Mouse (Mus musculus) liver, postnatal 0 days (tissue): ENCODE measurements around the gene Slc48a1. TPM values are rescaled to one million over a fixed set of nuclear protein-coding genes. Genes with fewer than 3 reads are reported as not detected.

Experiments
- ATAC-seq: fragments of 200-750 bp; cut with Nextera tagmentation; 2 replicates; pipeline ENCODE4 v1.8.0; 2017; ENCODE audit warnings: mild to moderate bottlenecking, moderate library complexity
- DNase-seq: peaks from one replicate; pipeline ENCODE4 v3.0.0-alpha.2; 2016
- H3K27ac ChIP-seq: fragments of 300-500 bp; sonication (generic); 2 replicates; pipeline ENCODE4 v1.5.1; 2014; ENCODE audit warnings: antibody characterized with exemption, moderate library complexity, mild to moderate bottlenecking, low read depth
- H3K27me3 ChIP-seq: fragments of 300-500 bp; sonication (generic); 2 replicates; pipeline ENCODE4 v1.6.1; 2014; ENCODE audit warnings: low read length, control low read depth, mixed read lengths; ENCODE audit not compliant: insufficient read depth
- H3K36me3 ChIP-seq: fragments of 300-500 bp; sonication (generic); replicated peaks from 2 replicates; pipeline ENCODE4 v1.6.1; 2014; ENCODE audit warnings: mild to moderate bottlenecking, control low read depth, low read length, moderate library complexity, mixed read lengths; ENCODE audit not compliant: insufficient read depth
- H3K4me1 ChIP-seq: fragments of 300-500 bp; sonication (generic); 2 replicates; pipeline ENCODE4 v1.6.1; 2014; ENCODE audit warnings: antibody characterized with exemption, mild to moderate bottlenecking, control low read depth; ENCODE audit not compliant: insufficient read depth
- H3K4me2 ChIP-seq: fragments of 300-500 bp; sonication (generic); 2 replicates; pipeline ENCODE4 v1.6.1; 2014; ENCODE audit warnings: low read depth, mild to moderate bottlenecking, low read length, moderate library complexity, mixed read lengths
- H3K4me3 ChIP-seq: fragments of 300-500 bp; sonication (generic); 2 replicates; pipeline ENCODE4 v1.5.1; 2014; ENCODE audit warnings: low read depth, low read length
- H3K9ac ChIP-seq: fragments of 300-500 bp; sonication (generic); replicated peaks from 2 replicates; pipeline ENCODE4 v1.6.1; 2014; ENCODE audit warnings: mild to moderate bottlenecking, moderate library complexity
- H3K9me3 ChIP-seq: fragments of 300-500 bp; sonication (generic); 2 replicates; pipeline ENCODE4 v1.6.1; 2016; ENCODE audit warnings: mild to moderate bottlenecking, control low read depth, low read length, mixed read lengths
- CTCF ChIP-seq: sonication (generic); IDR thresholded peaks from 2 replicates; pipeline ENCODE4 v1.5.1; 2016; ENCODE audit warnings: antibody characterized with exemption, low read depth
- EP300 ChIP-seq: IDR thresholded peaks from 2 replicates; pipeline ENCODE4 v1.6.1; 2016; ENCODE audit warnings: antibody characterized with exemption, low read depth, mild to moderate bottlenecking
- WGBS: fragments of 180-500 bp; shearing (Covaris S2); extraction: QIAGEN DNeasy Blood & Tissue Kit; methylation state at CpG from one replicate; pipeline ENCODE4 v1.1.7; 2014; ENCODE audit not compliant: insufficient replicate concordance; 5-methylcytosine and 5-hydroxymethylcytosine counted together
- polyA plus RNA-seq: library from polyadenylated mRNA; unstranded; fragments of >200 nt; fragmentation: Nextera tagmentation; extraction: Ambion mirVana; gene quantifications from 2 replicates; pipeline ENCODE4 v1.2.1, GENCODE M21; 2015

Slc48a1 gene
- polyA plus RNA-seq, 1 experiment from 2014 or later, result 61.1 TPM

DNA sequence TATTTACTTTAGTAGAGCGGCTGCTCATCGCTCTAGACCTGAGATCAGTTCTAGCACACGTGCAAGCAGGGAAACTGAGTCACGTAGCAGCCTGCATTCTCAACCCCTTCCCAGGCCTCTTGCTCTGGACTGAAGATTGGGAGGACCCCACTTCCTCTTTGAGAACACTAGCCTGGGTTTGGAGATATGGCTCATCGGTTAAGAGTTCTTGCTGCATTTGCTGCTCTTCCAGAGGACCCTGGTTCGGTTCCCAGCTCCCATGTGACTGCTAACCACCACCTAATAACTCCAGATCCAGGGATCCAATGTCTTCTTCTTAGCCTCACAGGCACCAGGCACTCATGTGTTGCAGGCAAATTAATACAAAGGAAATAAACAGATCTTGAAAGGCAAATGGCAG lies 63.1 kb downstream of the Slc48a1 start:
- no peak overlapping the region for H3K27ac ChIP-seq
- H3K4me1 ChIP-seq, result peaks cover 33% of the 10 kb centered on the region
- H3K27me3 ChIP-seq, result no peaks in the 10 kb centered on the region
- no peak overlapping the region for H3K4me3 ChIP-seq
- H3K4me2 ChIP-seq, result no peak overlapping the region
- WGBS, result 66% methylated on average over 6 of the region's 6 CpGs
- no peaks in the 10 kb centered on the region for H3K36me3 ChIP-seq
- DNase-seq (no peak), ATAC-seq (no peak)
- TF ChIP-seq CTCF (no peak), EP300 (no peak)
- no peaks in the 10 kb centered on the region for H3K9me3 ChIP-seq
- H3K9ac ChIP-seq, result no peak overlapping the region

DNA sequence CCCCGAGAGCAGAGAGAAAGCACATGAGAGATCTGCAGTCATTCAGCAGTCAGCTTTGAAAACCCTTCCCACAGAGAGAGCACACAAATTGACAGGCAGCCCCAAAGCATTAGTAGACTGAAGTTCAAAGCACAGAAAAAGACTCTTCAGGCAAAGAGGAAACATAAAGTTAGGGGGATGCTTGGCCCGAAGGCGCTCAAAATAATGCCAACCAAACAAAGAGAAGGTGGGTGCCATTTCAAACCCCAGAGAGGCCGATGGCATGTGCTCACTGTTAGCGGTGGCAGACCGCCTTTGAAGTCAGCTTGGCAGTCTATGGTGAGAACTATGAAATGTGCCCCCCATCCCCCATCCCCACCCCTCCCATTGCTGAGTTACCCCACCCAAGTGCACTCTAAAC lies 63.7 kb downstream of the Slc48a1 start:
- Histone ChIP-seq H3K4me3 (no peak overlapping the region), H3K9ac (no peak overlapping the region), H3K27ac (no peak overlapping the region), H3K4me1 (peaks cover 36% of the 10 kb centered on the region), H3K9me3 (no peaks in the 10 kb centered on the region), H3K27me3 (no peaks in the 10 kb centered on the region), H3K4me2 (no peak overlapping the region), H3K36me3 (no peaks in the 10 kb centered on the region)
- WGBS, result 78% methylated on average over 6 of the region's 6 CpGs
- ATAC-seq (no peak), DNase-seq (no peak)
- TF ChIP-seq EP300, result no peak
- no peak for TF ChIP-seq CTCF

Other genes with a start within 250 kb of the Slc48a1 start
- gene Rpap3, start 72.7 kb upstream of the Slc48a1 start, polyA plus RNA-seq, result 6.7 and 7.8 TPM in 2 replicates
- gene Endou, start 47.2 kb upstream of the Slc48a1 start, polyA plus RNA-seq, result 0.66 and 0.82 TPM in 2 replicates
- 1.5 and 1.9 TPM in 2 replicates for gene Rapgef3, start 10.5 kb upstream of the Slc48a1 start, polyA plus RNA-seq
- 5.3 TPM in 2 replicates for gene Hdac7, start 66.0 kb downstream of the Slc48a1 start, polyA plus RNA-seq
- 0.07 and 0.25 TPM in 2 replicates for gene Vdr, start 132.1 kb downstream of the Slc48a1 start, polyA plus RNA-seq
- 16.1 and 16.4 TPM in 2 replicates for gene Tmem106c, start 185.7 kb downstream of the Slc48a1 start, polyA plus RNA-seq
- 0.12 TPM in 1 of 2 replicates, not detected in the other for gene Col2a1, start 226.2 kb downstream of the Slc48a1 start, polyA plus RNA-seq